Mouse (Mus musculus) liver, embryonic 12.5 days (tissue): ENCODE measurements around the gene Elovl7. TPM values are rescaled to one million over a fixed set of nuclear protein-coding genes. Genes with fewer than 3 reads are reported as not detected.
A peak's percentile ranks its signal among the peaks of the same experiment; 100 is the strongest.

ENCODE experiments used
- ATAC-seq: fragments of 200-750 bp; cut with Nextera tagmentation; 2 replicates; pipeline ENCODE4 v1.8.0; 2017; ENCODE audit warnings: moderate number of reproducible peaks, mild to moderate bottlenecking, moderate library complexity
- H3K27ac ChIP-seq: fragments of 300-500 bp; sonication (generic); 2 replicates; pipeline ENCODE4 v1.5.1; 2016; ENCODE audit warnings: mild to moderate bottlenecking
- H3K27me3 ChIP-seq: fragments of 300-500 bp; sonication (generic); replicated peaks from 2 replicates; pipeline ENCODE4 v1.6.1; 2016; ENCODE audit warnings: mild to moderate bottlenecking, moderate library complexity
- H3K36me3 ChIP-seq: fragments of 300-500 bp; sonication (generic); 2 replicates; pipeline ENCODE4 v1.6.1; 2016; ENCODE audit warnings: mild to moderate bottlenecking, moderate library complexity
- H3K4me1 ChIP-seq: fragments of 300-500 bp; sonication (generic); 2 replicates; pipeline ENCODE4 v1.6.1; 2016
- H3K4me2 ChIP-seq: fragments of 300-500 bp; sonication (generic); 2 replicates; pipeline ENCODE4 v1.6.1; 2016; ENCODE audit warnings: mild to moderate bottlenecking, moderate library complexity
- H3K4me3 ChIP-seq: fragments of 300-500 bp; sonication (generic); 2 replicates; pipeline ENCODE4 v1.5.1; 2016; ENCODE audit warnings: mild to moderate bottlenecking, moderate library complexity
- H3K9ac ChIP-seq: fragments of 300-500 bp; sonication (generic); 2 replicates; pipeline ENCODE4 v1.6.1; 2016; ENCODE audit warnings: mild to moderate bottlenecking, moderate library complexity
- H3K9me3 ChIP-seq: fragments of 300-500 bp; sonication (generic); replicated peaks from 2 replicates; pipeline ENCODE4 v1.6.1; 2016; ENCODE audit warnings: mild to moderate bottlenecking, moderate library complexity
- WGBS: fragments of 180-500 bp; shearing (Covaris S2); methylation state at CpG from one replicate; pipeline ENCODE4 v1.1.7; 2016; ENCODE audit not compliant: insufficient replicate concordance; 5-methylcytosine and 5-hydroxymethylcytosine counted together
- polyA plus RNA-seq: library from polyadenylated mRNA; unstranded; fragments of >200 nt; fragmentation: Nextera tagmentation; extraction: Ambion mirVana; gene quantifications from 2 replicates; pipeline ENCODE4 v1.2.1, GENCODE M21; 2016

Elovl7 gene
- polyA plus RNA-seq, 1 experiment from 2014 or later, result 2.2 TPM

GRCm38 (mm10) chr13:108208090-108208489 lies 6.1 kb upstream of the Elovl7 start:
- no peak overlapping the region for H3K27ac ChIP-seq
- 53% methylated on average over 5 of the region's 5 CpGs for WGBS
- H3K4me3 ChIP-seq, result no peak overlapping the region
- no peak overlapping the region for H3K4me2 ChIP-seq
- no peak for ATAC-seq
- H3K36me3 ChIP-seq, result no peaks in the 10 kb centered on the region
- no peaks in the 10 kb centered on the region for H3K9me3 ChIP-seq
- H3K9ac ChIP-seq, result no peak overlapping the region
- H3K4me1 ChIP-seq, result 0 out of 2 replicates have a peak, but pooled peaks cover 3% of the 10 kb centered on the region
- H3K27me3 ChIP-seq, result peaks cover under 1% of the 10 kb centered on the region

DNA sequence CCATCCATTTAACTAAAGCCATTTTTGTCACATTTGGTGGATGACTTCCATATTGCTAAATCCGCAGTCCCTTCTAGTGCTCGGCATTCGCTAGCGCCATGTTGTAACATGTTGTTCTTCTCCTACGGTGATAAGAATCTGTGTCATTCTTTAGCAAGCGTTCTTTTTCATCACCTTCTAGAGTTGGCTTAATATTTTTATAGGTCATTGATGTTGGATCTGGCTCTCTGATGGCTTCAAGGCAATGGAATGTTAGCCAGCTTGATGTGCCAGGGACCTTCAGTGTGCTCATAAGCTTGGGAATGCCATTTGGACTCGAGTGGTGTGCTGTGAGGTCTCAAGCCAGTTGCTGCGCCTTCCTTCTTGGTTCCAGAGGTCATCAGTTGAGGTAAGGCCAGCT lies 3.2 kb upstream of the Elovl7 start:
- 79% methylated on average over 8 of the region's 8 CpGs for WGBS
- H3K36me3 ChIP-seq, result no peaks in the 10 kb centered on the region
- no peak overlapping the region for H3K9ac ChIP-seq
- H3K4me3 ChIP-seq, result no peak overlapping the region
- H3K4me1 ChIP-seq, result peaks cover 24% of the 10 kb centered on the region
- H3K9me3 ChIP-seq, result no peaks in the 10 kb centered on the region
- H3K27ac ChIP-seq, result no peak overlapping the region
- no peak overlapping the region for H3K4me2 ChIP-seq
- peaks cover 30% of the 10 kb centered on the region for H3K27me3 ChIP-seq
- no peak for ATAC-seq

- H3K9ac ChIP-seq, result no peak overlapping the region
- no peak overlapping the region for H3K4me3 ChIP-seq
- H3K36me3 ChIP-seq, result no peaks in the 10 kb centered on the region
- H3K27me3 ChIP-seq, result peaks cover 43% of the 10 kb centered on the region
- H3K4me1 ChIP-seq, result peaks cover 24% of the 10 kb centered on the region
- WGBS, result 40% methylated on average over 5 of the region's 5 CpGs
- H3K4me2 ChIP-seq, result no peak overlapping the region
- no peak overlapping the region for H3K27ac ChIP-seq
- ATAC-seq, result no peak
- no peaks in the 10 kb centered on the region for H3K9me3 ChIP-seq
Measured at GRCm38 (mm10) chr13:108212397-108213018, 1.7 kb upstream of the Elovl7 start.

DNA sequence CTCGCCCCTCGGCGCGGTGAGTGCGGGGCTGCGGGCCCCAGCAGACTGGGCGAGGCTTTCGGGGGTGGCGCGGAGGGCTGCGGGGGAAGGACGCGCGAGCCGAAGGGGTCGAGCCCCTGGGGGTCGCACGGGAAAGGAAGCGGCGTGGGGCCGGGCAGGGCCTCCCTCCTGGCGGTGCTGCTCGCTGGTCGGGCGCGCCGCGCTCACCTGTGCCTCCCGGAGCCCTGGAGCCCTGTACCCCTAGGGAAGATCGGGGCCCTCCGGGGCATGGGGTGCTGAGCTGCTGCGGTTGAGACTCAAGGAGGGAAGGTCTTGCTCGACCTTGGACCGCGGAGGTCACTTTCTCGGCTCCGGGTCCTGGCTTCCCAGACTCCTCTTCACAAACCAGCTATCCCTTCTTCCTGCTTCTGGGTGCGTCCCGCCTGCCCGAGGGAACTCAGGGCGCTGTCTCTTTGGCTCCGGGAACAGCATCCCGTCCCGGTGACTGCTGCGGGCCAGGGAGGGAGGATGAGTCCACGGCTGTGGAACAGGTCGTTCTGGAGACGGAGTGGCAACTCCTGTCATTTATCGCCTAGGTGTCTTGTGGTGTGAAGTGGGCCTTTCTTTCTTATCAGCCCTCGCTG lies 392 bp downstream of the Elovl7 start:
- peak; percentile 51 for ATAC-seq
- peaks cover 43% of the 10 kb centered on the region for H3K27me3 ChIP-seq
- peaks cover 24% of the 10 kb centered on the region for H3K4me1 ChIP-seq
- H3K36me3 ChIP-seq, result no peaks in the 10 kb centered on the region
- H3K9ac ChIP-seq, result peak overlapping the region; percentile 71
- H3K27ac ChIP-seq, result no peak overlapping the region
- H3K9me3 ChIP-seq, result no peaks in the 10 kb centered on the region
- H3K4me3 ChIP-seq, result peak overlapping the region; percentile 65
- peak overlapping the region; percentile 97 for H3K4me2 ChIP-seq
- under 1% methylated on average over 33 of the region's 50 CpGs for WGBS

GRCm38 (mm10) chr13:108215231-108215780 lies 1.1 kb downstream of the Elovl7 start:
- peaks cover 43% of the 10 kb centered on the region for H3K27me3 ChIP-seq
- WGBS, result 2% methylated on average over 12 of the region's 12 CpGs

DNA sequence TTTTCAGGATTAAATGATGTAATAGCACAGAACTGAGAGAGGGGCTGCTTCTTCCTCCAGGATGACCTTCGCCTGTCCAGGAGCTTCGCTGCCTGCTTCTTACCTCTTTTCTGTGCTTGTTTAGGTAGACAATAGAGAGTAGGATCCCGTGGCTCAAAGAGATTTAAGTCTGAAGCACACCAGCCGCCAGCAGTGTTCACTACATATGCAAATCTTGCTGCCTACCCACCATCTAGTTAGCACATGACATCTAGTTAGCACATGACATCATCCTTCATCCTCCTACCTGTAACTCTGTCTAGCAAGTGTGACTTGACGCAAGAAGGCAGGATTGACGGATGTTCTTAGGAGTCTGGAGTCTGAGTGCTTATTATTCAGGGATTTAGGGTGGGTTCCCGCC lies 5.6 kb downstream of the Elovl7 start:
- WGBS, result 63% methylated on average over 7 of the region's 7 CpGs
- H3K36me3 ChIP-seq, result no peaks in the 10 kb centered on the region
- H3K27me3 ChIP-seq, result peaks cover 25% of the 10 kb centered on the region
- H3K9ac ChIP-seq, result no peak overlapping the region
- no peak overlapping the region for H3K4me3 ChIP-seq
- no peaks in the 10 kb centered on the region for H3K9me3 ChIP-seq
- peaks cover 9% of the 10 kb centered on the region for H3K4me1 ChIP-seq
- H3K27ac ChIP-seq, result no peak overlapping the region
- ATAC-seq, result no peak
- H3K4me2 ChIP-seq, result no peak overlapping the region

More at GRCm38 (mm10) chr13:108215231-108215780, 1.1 kb downstream of the Elovl7 start:
- H3K9me3 ChIP-seq, result no peaks in the 10 kb centered on the region
- peak overlapping the region; percentile 97 for H3K4me2 ChIP-seq
- no peak overlapping the region for H3K27ac ChIP-seq
- peaks cover 24% of the 10 kb centered on the region for H3K4me1 ChIP-seq
- no peak overlapping the region for H3K9ac ChIP-seq
- H3K36me3 ChIP-seq, result no peaks in the 10 kb centered on the region
- no peak for ATAC-seq
- H3K4me3 ChIP-seq, result peak overlapping the region; percentile 65

- Histone ChIP-seq H3K9ac (no peak overlapping the region), H3K4me2 (no peak overlapping the region), H3K4me1 (no peaks in the 10 kb centered on the region), H3K9me3 (no peaks in the 10 kb centered on the region), H3K36me3 (no peaks in the 10 kb centered on the region), H3K27me3 (no peaks in the 10 kb centered on the region), H3K27ac (no peak overlapping the region), H3K4me3 (no peak overlapping the region)
- 50% methylated on average over 3 of the region's 3 CpGs for WGBS
- no peak for ATAC-seq
Measured at GRCm38 (mm10) chr13:108229191-108229590, 15.0 kb downstream of the Elovl7 start.

- Histone ChIP-seq H3K27me3 (no peaks in the 10 kb centered on the region), H3K4me2 (no peak overlapping the region), H3K9ac (no peak overlapping the region), H3K27ac (no peak overlapping the region), H3K4me3 (no peak overlapping the region), H3K4me1 (no peaks in the 10 kb centered on the region), H3K9me3 (no peaks in the 10 kb centered on the region), H3K36me3 (no peaks in the 10 kb centered on the region)
- WGBS, result 61% methylated on average over 6 of the region's 6 CpGs
- no peak for ATAC-seq
Measured at GRCm38 (mm10) chr13:108229634-108230330, 15.6 kb downstream of the Elovl7 start.

- Histone ChIP-seq H3K27me3 (no peaks in the 10 kb centered on the region), H3K4me3 (no peak overlapping the region), H3K27ac (no peak overlapping the region), H3K4me1 (no peaks in the 10 kb centered on the region), H3K36me3 (no peaks in the 10 kb centered on the region), H3K4me2 (no peak overlapping the region), H3K9ac (no peak overlapping the region), H3K9me3 (no peaks in the 10 kb centered on the region)
- ATAC-seq, result no peak
- WGBS, result 32% methylated on average over 4 of the region's 4 CpGs
Measured at GRCm38 (mm10) chr13:108240012-108240411, 25.8 kb downstream of the Elovl7 start.

- Histone ChIP-seq H3K9me3 (no peaks in the 10 kb centered on the region), H3K9ac (no peak overlapping the region), H3K4me1 (no peaks in the 10 kb centered on the region), H3K27me3 (no peaks in the 10 kb centered on the region), H3K4me2 (no peak overlapping the region), H3K27ac (no peak overlapping the region), H3K4me3 (no peak overlapping the region), H3K36me3 (no peaks in the 10 kb centered on the region)
- 31% methylated on average over 5 of the region's 5 CpGs for WGBS
- ATAC-seq, result no peak
Measured at GRCm38 (mm10) chr13:108241715-108242114, 27.5 kb downstream of the Elovl7 start.

GRCm38 (mm10) chr13:108245086-108245697 lies 31.0 kb downstream of the Elovl7 start:
- no peak overlapping the region for H3K4me3 ChIP-seq
- H3K36me3 ChIP-seq, result no peaks in the 10 kb centered on the region
- no peaks in the 10 kb centered on the region for H3K9me3 ChIP-seq
- no peak overlapping the region for H3K27ac ChIP-seq
- no peaks in the 10 kb centered on the region for H3K27me3 ChIP-seq
- no peak overlapping the region for H3K9ac ChIP-seq
- H3K4me2 ChIP-seq, result no peak overlapping the region
- no peaks in the 10 kb centered on the region for H3K4me1 ChIP-seq
- ATAC-seq, result no peak
- WGBS, result 80% methylated on average over 11 of the region's 11 CpGs

GRCm38 (mm10) chr13:108251106-108251505 lies 36.9 kb downstream of the Elovl7 start:
- Histone ChIP-seq H3K9me3 (no peaks in the 10 kb centered on the region), H3K36me3 (no peaks in the 10 kb centered on the region), H3K4me3 (no peak overlapping the region), H3K4me1 (no peaks in the 10 kb centered on the region), H3K27ac (no peak overlapping the region), H3K4me2 (no peak overlapping the region), H3K9ac (no peak overlapping the region), H3K27me3 (no peaks in the 10 kb centered on the region)
- 71% methylated on average over 5 of the region's 5 CpGs for WGBS
- no peak for ATAC-seq
